Mouse (Mus musculus) frontal cortex, adult 2 months (tissue): ENCODE data around the gene Rmnd5a. TPM values are rescaled to one million over a fixed set of nuclear protein-coding genes. Genes with fewer than 3 reads are reported as not detected.

ENCODE experiments used
- polyA plus RNA-seq: library from polyadenylated mRNA; depleted of rRNA; stranded (reverse); fragments of >200 nt; gene quantifications from 2 replicates; pipeline ENCODE4 v1.2.3, GENCODE M21; 2012; rRNA removed

Gene Rmnd5a
- polyA plus RNA-seq, 1 experiment, result 67.8 TPM

Other genes starting within 250 kb of the Rmnd5a start
- gene Fabp1, start 240.8 kb downstream of the Rmnd5a start, polyA plus RNA-seq, result not detected in 2 replicates
- 17.7 and 19.8 TPM in 2 replicates for gene Krcc1, start 169.0 kb downstream of the Rmnd5a start, polyA plus RNA-seq
- 1.3 and 2.1 TPM in 2 replicates for gene Smyd1, start 118.4 kb downstream of the Rmnd5a start, polyA plus RNA-seq
- gene Cd8b1, start 117.8 kb downstream of the Rmnd5a start, polyA plus RNA-seq, result not detected in 2 replicates
- gene Cd8a, start 67.2 kb downstream of the Rmnd5a start, polyA plus RNA-seq, result 0.02 TPM in 1 of 2 replicates, not detected in the other
- 33.2 and 34.8 TPM in 2 replicates for gene Rnf103, start 53.3 kb upstream of the Rmnd5a start, polyA plus RNA-seq
- 101 and 114 TPM in 2 replicates for gene Chmp3, start 103.2 kb upstream of the Rmnd5a start, polyA plus RNA-seq
- 34.5 and 38.4 TPM in 2 replicates for gene Kdm3a, start 192.4 kb upstream of the Rmnd5a start, polyA plus RNA-seq